In the genomic region with DNA sequence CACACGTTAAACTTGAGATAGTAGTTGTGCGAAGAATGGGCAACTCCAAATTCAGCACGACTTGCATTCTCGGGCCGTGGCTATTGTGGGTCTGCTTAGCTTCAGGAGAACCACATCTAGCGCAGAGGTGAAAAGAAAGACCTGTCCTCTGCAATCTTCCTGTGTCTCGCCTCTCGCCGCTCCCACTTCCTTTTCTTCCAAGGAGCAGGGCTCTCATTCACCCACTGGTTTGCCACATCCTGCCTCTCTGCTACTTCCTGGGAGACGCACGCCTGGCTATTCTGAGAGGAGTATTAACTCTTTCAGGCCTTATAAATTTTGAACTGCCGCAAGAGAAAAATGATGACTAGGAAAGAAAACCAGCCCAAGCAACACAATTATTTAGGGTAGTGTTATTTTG, we compare ENCODE assay signal across 9 mouse cellular contexts. TPM values are rescaled to one million over a fixed set of nuclear protein-coding genes. Genes with fewer than 3 reads are reported as not detected.
DNase-seq lines count a peak whose midpoint lies in the region; ATAC-seq and TF ChIP-seq lines count a peak whose summit lies in the region.
"Had no signal": no experiment of that assay in that cellular context is flagged by ENCODE, and none has a peak within 500 bp of the region (broad histone marks: within the 10 kb centered on the region; RNA-seq: fewer than 3 reads in every experiment).

No protein-coding gene starts in this region.

- 41% methylated on average over 12 of the region's 12 CpGs for WGBS in lung, adult 2 months
- 3% methylated on average over 12 of the region's 12 CpGs for WGBS in macrophage (ENCODE audit: missing documents)
- 84% methylated on average over 12 of the region's 12 CpGs for WGBS in hindbrain, embryonic 13.5 days
- 87% methylated on average over 12 of the region's 12 CpGs for WGBS in forebrain, embryonic 12.5 days
- 88% methylated on average over 12 of the region's 12 CpGs for WGBS in hindbrain, embryonic 12.5 days

- H3K4me2 ChIP-seq in hindbrain, embryonic 13.5 days = no peak overlapping the region
- H3K4me2 ChIP-seq in forebrain, embryonic 12.5 days = no peak overlapping the region
- no peak overlapping the region for H3K4me2 ChIP-seq in hindbrain, embryonic 12.5 days (replicated peaks)
- H3K4me2 ChIP-seq: lung, embryonic 15.5 days had no signal

- H3K27me3 ChIP-seq in hindbrain, embryonic 13.5 days = no peaks in the 10 kb centered on the region
- H3K27me3 ChIP-seq in forebrain, embryonic 12.5 days = no peaks in the 10 kb centered on the region
- no peaks in the 10 kb centered on the region for H3K27me3 ChIP-seq in hindbrain, embryonic 12.5 days
- H3K27me3 ChIP-seq: lung, embryonic 15.5 days had no signal

- peaks cover 11% of the 10 kb centered on the region; the same call in 1 of the 2 replicates for H3K4me1 ChIP-seq in lung, adult 2 months (ENCODE audit: control insufficient read depth, insufficient read depth, low read length)
- H3K4me1 ChIP-seq in hindbrain, embryonic 13.5 days (replicated peaks) = peaks cover 34% of the 10 kb centered on the region
- H3K4me1 ChIP-seq in forebrain, embryonic 12.5 days = peaks cover 19% of the 10 kb centered on the region
- H3K4me1 ChIP-seq in hindbrain, embryonic 12.5 days = peaks cover 30% of the 10 kb centered on the region

- peak overlapping the region; percentile 13; the same call in 1 of the 2 replicates for H3K27ac ChIP-seq in macrophage
- H3K27ac ChIP-seq in hindbrain, embryonic 13.5 days = no peak overlapping the region
- H3K27ac ChIP-seq in forebrain, embryonic 12.5 days = no peak overlapping the region
- no peak overlapping the region for H3K27ac ChIP-seq in hindbrain, embryonic 12.5 days
- H3K27ac ChIP-seq: lung, embryonic 15.5 days had no signal

- H3K79me2 ChIP-seq in macrophage (ENCODE audit: inconsistent target) = peaks cover 100% of the 10 kb centered on the region

- no peaks in the 10 kb centered on the region for H3K36me3 ChIP-seq in macrophage (ENCODE audit: inconsistent target)
- no peaks in the 10 kb centered on the region; the same call in 1 of the 2 replicates for H3K36me3 ChIP-seq in hindbrain, embryonic 13.5 days
- no peaks in the 10 kb centered on the region for H3K36me3 ChIP-seq in forebrain, embryonic 12.5 days (replicated peaks)
- no peaks in the 10 kb centered on the region for H3K36me3 ChIP-seq in hindbrain, embryonic 12.5 days
- H3K36me3 ChIP-seq: lung, embryonic 15.5 days had no signal

- H3K4me3 ChIP-seq in lung, adult 2 months (replicated peaks; ENCODE audit: extremely low read depth, low read depth, low read length) = no peak overlapping the region
- H3K4me3 ChIP-seq in macrophage (ENCODE audit: inconsistent target) = no peak overlapping the region; the same call in 1 of the 2 replicates
- H3K4me3 ChIP-seq in hindbrain, embryonic 13.5 days = no peak overlapping the region
- no peak overlapping the region for H3K4me3 ChIP-seq in forebrain, embryonic 12.5 days (replicated peaks)
- H3K4me3 ChIP-seq in hindbrain, embryonic 12.5 days = no peak overlapping the region
- H3K4me3 ChIP-seq: lung, embryonic 15.5 days had no signal

- ATAC-seq in hindbrain, embryonic 13.5 days (ENCODE audit: low FRiP score) = no peak
- ATAC-seq in forebrain, embryonic 12.5 days (ENCODE audit: low FRiP score) = no peak
- ATAC-seq in hindbrain, embryonic 12.5 days (ENCODE audit: low FRiP score) = no peak

- peak; percentile 25 to 26 for DNase-seq in lung, adult 18-20 months
- DNase-seq in lung, adult 2 months = no peak
- DNase-seq in brain, adult 2 months (ENCODE audit: low read depth, low spot score) = peak; percentile 30
- peak; percentile 38 for DNase-seq in thymus, postnatal 25 days

- no peaks in the 10 kb centered on the region for H3K9me3 ChIP-seq in hindbrain, embryonic 13.5 days
- H3K9me3 ChIP-seq in forebrain, embryonic 12.5 days = no peaks in the 10 kb centered on the region
- H3K9me3 ChIP-seq in hindbrain, embryonic 12.5 days (replicated peaks) = no peaks in the 10 kb centered on the region
- H3K9me3 ChIP-seq: lung, embryonic 15.5 days had no signal

- TF ChIP-seq POLR2A in lung, adult 2 months (IDR thresholded peaks at IDR 0.05; ENCODE audit: borderline replicate concordance, extremely low read depth, low read depth, low read length) = no peak

- H3K9ac ChIP-seq in hindbrain, embryonic 13.5 days = no peak overlapping the region
- H3K9ac ChIP-seq in forebrain, embryonic 12.5 days = no peak overlapping the region
- H3K9ac ChIP-seq in hindbrain, embryonic 12.5 days = no peak overlapping the region
- H3K9ac ChIP-seq: lung, embryonic 15.5 days had no signal

- TF ChIP-seq CTCF in lung, adult 2 months (IDR thresholded peaks at IDR 0.05; ENCODE audit: insufficient read depth, low read length) = no peak

RNA-seq across cellular contexts. Expression of gene Uchl4, which starts 7.3 kb away (rescaled TPM):
- not detected in 2 replicates for polyA plus RNA-seq in lung, adult 2 months (2012; rRNA removed)
- not detected for total RNA-seq in macrophage (2018; cell fraction: chromatin; rRNA removed)
- total RNA-seq in macrophage (2018; cell fraction: cytosol; rRNA removed) = under 1 TPM in 3 of 26 experiments, not detected in 23; 0.05 to 0.15 (median 0.12) TPM
- total RNA-seq in macrophage (2018; cell fraction: nucleus; rRNA removed) = not detected
- polyA plus RNA-seq in macrophage (2018) = 0.13 TPM in 1 of 3 replicates, not detected in the others
- 2.9 and 3.1 TPM in 2 replicates for polyA plus RNA-seq in hindbrain, embryonic 13.5 days (2015; fragmentation: Nextera tagmentation; extraction: Ambion mirVana)
- 1.7 and 3.5 TPM in 2 replicates for polyA plus RNA-seq in forebrain, embryonic 12.5 days (2016; fragmentation: Nextera tagmentation; extraction: Ambion mirVana)
- 3.6 and 4.0 TPM in 2 replicates for polyA plus RNA-seq in hindbrain, embryonic 12.5 days (2016; fragmentation: Nextera tagmentation; extraction: Ambion mirVana)

RNA-seq across cellular contexts. Expression of gene Map2k1, which starts 25.7 kb away (rescaled TPM):
- 35.0 and 50.8 TPM in 2 replicates for polyA plus RNA-seq in lung, adult 2 months (2012; rRNA removed)
- 100 to 1,000 TPM in 10 of 26 experiments, 10 to 100 TPM in 16; 62.8 to 282 (median 92.4) TPM for total RNA-seq in macrophage (2018; cell fraction: chromatin; rRNA removed)
- 100 to 1,000 TPM in 12 of 26 experiments, 10 to 100 TPM in 14; 64.2 to 132 (median 94.7) TPM for total RNA-seq in macrophage (2018; cell fraction: cytosol; rRNA removed)
- 100 to 1,000 TPM in 14 of 26 experiments, 10 to 100 TPM in 12; 46.5 to 207 (median 104) TPM for total RNA-seq in macrophage (2018; cell fraction: nucleus; rRNA removed)
- polyA plus RNA-seq in macrophage (2018) = 30.9 to 88.8 TPM (median 78.1 TPM) in 3 replicates
- polyA plus RNA-seq in hindbrain, embryonic 13.5 days (2015; fragmentation: Nextera tagmentation; extraction: Ambion mirVana) = 51.2 and 52.0 TPM in 2 replicates
- polyA plus RNA-seq in forebrain, embryonic 12.5 days (2016; fragmentation: Nextera tagmentation; extraction: Ambion mirVana) = 55.5 and 56.0 TPM in 2 replicates
- 74.4 and 75.0 TPM in 2 replicates for polyA plus RNA-seq in hindbrain, embryonic 12.5 days (2016; fragmentation: Nextera tagmentation; extraction: Ambion mirVana)

RNA-seq across cellular contexts. Expression of gene Snapc5, which starts 48.7 kb away (rescaled TPM):
- polyA plus RNA-seq in lung, adult 2 months (2012; rRNA removed) = 7.6 and 11.9 TPM in 2 replicates
- 10 to 100 TPM in 12 of 26 experiments, 1 to 10 TPM in 14; 3.9 to 18.8 (median 8.8) TPM for total RNA-seq in macrophage (2018; cell fraction: chromatin; rRNA removed)
- 10 to 100 TPM; 41.2 to 76.8 (median 52.6) TPM for total RNA-seq in macrophage (2018; cell fraction: cytosol; rRNA removed)
- 10 to 100 TPM in 16 of 26 experiments, 1 to 10 TPM in 10; 2.4 to 26.0 (median 13.0) TPM for total RNA-seq in macrophage (2018; cell fraction: nucleus; rRNA removed)
- polyA plus RNA-seq in macrophage (2018) = 54.1 to 107 TPM (median 56.0 TPM) in 3 replicates
- 40.5 and 40.8 TPM in 2 replicates for polyA plus RNA-seq in hindbrain, embryonic 13.5 days (2015; fragmentation: Nextera tagmentation; extraction: Ambion mirVana)
- 35.1 and 35.9 TPM in 2 replicates for polyA plus RNA-seq in forebrain, embryonic 12.5 days (2016; fragmentation: Nextera tagmentation; extraction: Ambion mirVana)
- 32.2 and 36.2 TPM in 2 replicates for polyA plus RNA-seq in hindbrain, embryonic 12.5 days (2016; fragmentation: Nextera tagmentation; extraction: Ambion mirVana)

RNA-seq across cellular contexts. Expression of gene Tipin, which starts 53.6 kb away (rescaled TPM):
- polyA plus RNA-seq in lung, adult 2 months (2012; rRNA removed) = 2.5 and 4.9 TPM in 2 replicates
- 10 to 100 TPM in 6 of 26 experiments, 1 to 10 TPM in 18, under 1 TPM in 2; 0.75 to 15.9 (median 6.6) TPM for total RNA-seq in macrophage (2018; cell fraction: chromatin; rRNA removed)
- 10 to 100 TPM in 23 of 26 experiments, 1 to 10 TPM in 3; 5.9 to 20.1 (median 13.4) TPM for total RNA-seq in macrophage (2018; cell fraction: cytosol; rRNA removed)
- 10 to 100 TPM in 7 of 26 experiments, 1 to 10 TPM in 19; 2.1 to 27.6 (median 5.8) TPM for total RNA-seq in macrophage (2018; cell fraction: nucleus; rRNA removed)
- polyA plus RNA-seq in macrophage (2018) = 13.3 to 77.2 TPM (median 22.0 TPM) in 3 replicates
- polyA plus RNA-seq in hindbrain, embryonic 13.5 days (2015; fragmentation: Nextera tagmentation; extraction: Ambion mirVana) = 88.3 and 90.3 TPM in 2 replicates
- 252 and 254 TPM in 2 replicates for polyA plus RNA-seq in forebrain, embryonic 12.5 days (2016; fragmentation: Nextera tagmentation; extraction: Ambion mirVana)
- 143 and 153 TPM in 2 replicates for polyA plus RNA-seq in hindbrain, embryonic 12.5 days (2016; fragmentation: Nextera tagmentation; extraction: Ambion mirVana)

RNA-seq across cellular contexts. Expression of gene Rpl4, which starts 54.6 kb away (rescaled TPM):
- polyA plus RNA-seq in lung, adult 2 months (2012; rRNA removed) = 232 and 320 TPM in 2 replicates
- total RNA-seq in macrophage (2018; cell fraction: chromatin; rRNA removed) = 100 to 1,000 TPM in 22 of 26 experiments, 10 to 100 TPM in 4; 72.1 to 247 (median 130) TPM
- total RNA-seq in macrophage (2018; cell fraction: cytosol; rRNA removed) = 100 to 1,000 TPM; 377 to 985 (median 556) TPM
- total RNA-seq in macrophage (2018; cell fraction: nucleus; rRNA removed) = 100 to 1,000 TPM; 111 to 315 (median 156) TPM
- 739 to 959 TPM (median 766 TPM) in 3 replicates for polyA plus RNA-seq in macrophage (2018)
- polyA plus RNA-seq in hindbrain, embryonic 13.5 days (2015; fragmentation: Nextera tagmentation; extraction: Ambion mirVana) = 659 and 664 TPM in 2 replicates
- polyA plus RNA-seq in forebrain, embryonic 12.5 days (2016; fragmentation: Nextera tagmentation; extraction: Ambion mirVana) = 883 and 905 TPM in 2 replicates
- polyA plus RNA-seq in hindbrain, embryonic 12.5 days (2016; fragmentation: Nextera tagmentation; extraction: Ambion mirVana) = 811 and 819 TPM in 2 replicates
